Mouse (Mus musculus): ENCODE data around the gene Tmem14a. TPM values are rescaled to one million over a fixed set of nuclear protein-coding genes. Genes with fewer than 3 reads are reported as not detected.

Gene Tmem14a
- total RNA-seq (2023; ENCODE audit: inconsistent age) = 0.45 to 1.2 TPM (median 0.88 TPM) in 4 replicates

GRCm38 (mm10) chr1:21218489-21218919 lies at the start of gene Tmem14a:
Tmem14a (plus strand) TSS chr1:21218575.

GRCm38 (mm10) chr1:21239911-21240898 lies 21.8 kb downstream of the Tmem14a start, which contains the start of gene Gsta3:
Gsta3 (plus strand) TSS chr1:21240589.

Other genes with a start within 250 kb of the Tmem14a start
- 14.1 to 19.3 TPM (median 18.8 TPM) in 4 replicates for gene Tram2, start 139.3 kb upstream of the Tmem14a start, total RNA-seq (2023; ENCODE audit: inconsistent age)
- not detected in 4 replicates for gene Gsta3, start 22.0 kb downstream of the Tmem14a start, total RNA-seq (2023; ENCODE audit: inconsistent age)
- gene Khdc1a, start 131.1 kb downstream of the Tmem14a start, total RNA-seq (2023; ENCODE audit: inconsistent age) = not detected in 4 replicates
- not detected in 4 replicates for gene Khdc1c, start 149.8 kb downstream of the Tmem14a start, total RNA-seq (2023; ENCODE audit: inconsistent age)
- gene Khdc1b, start 165.0 kb downstream of the Tmem14a start, total RNA-seq (2023; ENCODE audit: inconsistent age) = not detected in 4 replicates